ENCODE assay signal across 21 mouse cellular contexts in the genomic region with DNA sequence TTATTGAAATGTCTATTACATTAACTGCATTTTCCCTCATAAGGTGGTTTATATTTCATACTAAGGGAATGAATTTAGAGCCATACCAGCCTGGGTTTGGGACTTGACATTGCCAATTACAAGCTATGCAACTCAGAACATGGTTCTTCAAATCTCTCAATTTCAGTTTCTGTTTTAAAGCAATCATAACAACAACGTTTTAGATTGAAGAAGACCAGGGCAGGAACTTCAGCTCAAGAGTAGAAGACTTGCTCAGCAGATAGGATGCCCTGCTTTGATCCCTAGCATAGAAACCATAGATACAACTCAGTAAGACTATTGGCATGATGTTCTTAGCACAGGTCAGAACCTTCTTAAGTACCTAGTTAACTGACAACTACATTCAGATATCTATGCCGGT.
DNase-seq lines count a peak whose midpoint lies in the region; ATAC-seq and TF ChIP-seq lines count a peak whose summit lies in the region.
"Had no signal": no experiment of that assay in that cellular context is flagged by ENCODE, and none has a peak within 500 bp of the region (broad histone marks: within the 10 kb centered on the region; RNA-seq: fewer than 3 reads in every experiment).

No protein-coding gene starts in this region.

- TF ChIP-seq RAD21 in CH12.LX (IDR thresholded peaks at IDR 0.05; ENCODE audit: low read depth, low read length), result no peak

- no peak for TF ChIP-seq CTCF in CH12.LX (conservative IDR thresholded peaks at IDR 0.05 in 1 of 2, IDR thresholded peaks at IDR 0.05 in 1 of 2; ENCODE audit: low read depth in 2 of 2, low read length in 2 of 2)

- ATAC-seq in hindbrain, embryonic 13.5 days (ENCODE audit: low FRiP score), result no peak
- ATAC-seq: forebrain, embryonic 13.5 days; forebrain, embryonic 15.5 days; forebrain, postnatal 0 days had no signal

- in situ Hi-C loops in CH12.LX (cut with MboI; ENCODE audit: low pct_ligation_motif_present, low pct_unique_long_range_greater_than_20kb, low sequenced_read_pairs), result no loop called here

- TF ChIP-seq POLR2A in CH12.LX (IDR thresholded peaks at IDR 0.05; ENCODE audit: low read depth, low read length), result no peak

- peak; percentile 14 for DNase-seq in CD4-positive, CD25-positive, alpha-beta regulatory T cell, adult 2 months (ENCODE audit: low read depth, low spot score)
- no peak for DNase-seq in CH12.LX (ENCODE audit: extremely low read depth)
- peak; percentile 44 for DNase-seq in induced T-regulatory cell, adult 2 months (ENCODE audit: low read depth)
- DNase-seq in frontal cortex, postnatal 10 days (ENCODE audit: low spot score in 2 of 2), result no peak
- no peak for DNase-seq in spleen, adult 12 weeks (ENCODE audit: low spot score)
- DNase-seq in right cerebral cortex, postnatal 25 days, result no peak
- DNase-seq: adrenal gland, adult 8-10 months; adrenal gland, postnatal 14 days; adrenal gland, postnatal 36 days; B cell, adult 2 months; cerebellum, adult 11-12 months; cerebellum, adult 2 months; cerebellum, adult 9-10 months; cerebellum, postnatal 10 days; cerebellum, postnatal 25 days; forebrain, postnatal 0 days had no signal

- H3K9ac ChIP-seq in CH12.LX (ENCODE audit: insufficient read depth, low read depth), result no peak overlapping the region
- H3K9ac ChIP-seq in hindbrain, embryonic 13.5 days, result no peak overlapping the region
- H3K9ac ChIP-seq: embryonic facial prominence, embryonic 12.5 days; forebrain, embryonic 13.5 days; forebrain, embryonic 15.5 days; forebrain, postnatal 0 days had no signal

- no peaks in the 10 kb centered on the region for H3K9me3 ChIP-seq in CH12.LX (replicated peaks; ENCODE audit: low read length)
- H3K9me3 ChIP-seq in hindbrain, embryonic 13.5 days, result no peaks in the 10 kb centered on the region
- H3K9me3 ChIP-seq: embryonic facial prominence, embryonic 10.5 days; embryonic facial prominence, embryonic 12.5 days; forebrain, embryonic 13.5 days; forebrain, embryonic 15.5 days had no signal

- H3K27ac ChIP-seq in CH12.LX (ENCODE audit: insufficient read depth, low read depth), result no peak overlapping the region
- no peak overlapping the region for H3K27ac ChIP-seq in hindbrain, embryonic 13.5 days
- H3K27ac ChIP-seq: embryonic facial prominence, embryonic 10.5 days; embryonic facial prominence, embryonic 12.5 days; forebrain, embryonic 13.5 days; forebrain, embryonic 15.5 days had no signal

- no peaks in the 10 kb centered on the region for H3K4me1 ChIP-seq in CH12.LX (ENCODE audit: control insufficient read depth in 1 of 2, insufficient read depth in 2 of 2)
- H3K4me1 ChIP-seq in hindbrain, embryonic 13.5 days (replicated peaks), result no peaks in the 10 kb centered on the region
- H3K4me1 ChIP-seq: embryonic facial prominence, embryonic 10.5 days; embryonic facial prominence, embryonic 12.5 days; forebrain, embryonic 13.5 days; forebrain, embryonic 15.5 days had no signal

- 84% methylated on average over 2 of the region's 2 CpGs for WGBS in hindbrain, embryonic 13.5 days

- no peaks in the 10 kb centered on the region for H3K36me3 ChIP-seq in CH12.LX (replicated peaks in 1 of 2; ENCODE audit: control insufficient read depth in 1 of 2, insufficient read depth in 1 of 2, low read length in 1 of 2)
- H3K36me3 ChIP-seq in hindbrain, embryonic 13.5 days, result no peaks in the 10 kb centered on the region
- H3K36me3 ChIP-seq: embryonic facial prominence, embryonic 10.5 days; embryonic facial prominence, embryonic 12.5 days; forebrain, embryonic 15.5 days had no signal

- peak overlapping the region; percentile 82 for H3K4me2 ChIP-seq in CH12.LX (ENCODE audit: insufficient read depth, low read depth, poor library complexity, severe bottlenecking)
- H3K4me2 ChIP-seq in hindbrain, embryonic 13.5 days, result no peak overlapping the region
- H3K4me2 ChIP-seq: embryonic facial prominence, embryonic 12.5 days; forebrain, embryonic 13.5 days; forebrain, embryonic 15.5 days had no signal

- dilution Hi-C loops in CH12.LX (cut with MboI; ENCODE audit: extremely low pct_ligation_motif_present, extremely low pct_unique_long_range_greater_than_20kb, low sequenced_read_pairs), result no loop called here

- H3K79me2 ChIP-seq in CH12.LX (replicated peaks; ENCODE audit: control insufficient read depth, extremely low read depth, insufficient read depth, poor library complexity, severe bottlenecking), result no peaks in the 10 kb centered on the region

- no peak for TF ChIP-seq EP300 in CH12.LX (IDR thresholded peaks at IDR 0.05; ENCODE audit: low read length)

- no peaks in the 10 kb centered on the region for H3K27me3 ChIP-seq in CH12.LX (replicated peaks)
- H3K27me3 ChIP-seq in hindbrain, embryonic 13.5 days, result no peaks in the 10 kb centered on the region
- H3K27me3 ChIP-seq: embryonic facial prominence, embryonic 12.5 days; forebrain, embryonic 13.5 days; forebrain, embryonic 15.5 days had no signal

- no peak overlapping the region for H3K4me3 ChIP-seq in CH12.LX (replicated peaks in 1 of 3; ENCODE audit: low read depth in 2 of 3, low read length in 2 of 3, poor library complexity in 1 of 3)
- no peak overlapping the region for H3K4me3 ChIP-seq in hindbrain, embryonic 13.5 days
- H3K4me3 ChIP-seq: embryonic facial prominence, embryonic 10.5 days; embryonic facial prominence, embryonic 12.5 days; forebrain, embryonic 13.5 days; forebrain, embryonic 15.5 days had no signal

TF ChIP-seq in CH12.LX, 34 proteins besides CTCF, POLR2A, EP300 and RAD21:
- TF ChIP-seq ZC3H11A (IDR thresholded peaks at IDR 0.05; ENCODE audit: low read depth, low read length) (no peak), CHD2 (IDR thresholded peaks at IDR 0.05; ENCODE audit: low read length) (no peak), MAFK (IDR thresholded peaks at IDR 0.05; ENCODE audit: insufficient replicate concordance, low read length) (no peak), POLR2AphosphoS2 (IDR thresholded peaks at IDR 0.05; ENCODE audit: low read depth, low read length) (no peak)

Comparison
In these comparisons a context has a peak if more than half of its experiments do, and no peak if none do; other contexts are left out.
1. DNase-seq: peak in CD4-positive, CD25-positive, alpha-beta regulatory T cell, adult 2 months (single experiment) and induced T-regulatory cell, adult 2 months (single experiment); none in CH12.LX (single experiment), frontal cortex, postnatal 10 days (0 of 2), spleen, adult 12 weeks (single experiment) and right cerebral cortex, postnatal 25 days (single experiment).